Mouse (Mus musculus): ENCODE data around the gene Bak1. TPM values are rescaled to one million over a fixed set of nuclear protein-coding genes. Genes with fewer than 3 reads are reported as not detected.
A peak's percentile ranks its signal among the peaks of the same experiment; 100 is the strongest.

Bak1 gene
- polyA plus RNA-seq, 1 experiment from 2014 or later, result 4.0 TPM

DNA sequence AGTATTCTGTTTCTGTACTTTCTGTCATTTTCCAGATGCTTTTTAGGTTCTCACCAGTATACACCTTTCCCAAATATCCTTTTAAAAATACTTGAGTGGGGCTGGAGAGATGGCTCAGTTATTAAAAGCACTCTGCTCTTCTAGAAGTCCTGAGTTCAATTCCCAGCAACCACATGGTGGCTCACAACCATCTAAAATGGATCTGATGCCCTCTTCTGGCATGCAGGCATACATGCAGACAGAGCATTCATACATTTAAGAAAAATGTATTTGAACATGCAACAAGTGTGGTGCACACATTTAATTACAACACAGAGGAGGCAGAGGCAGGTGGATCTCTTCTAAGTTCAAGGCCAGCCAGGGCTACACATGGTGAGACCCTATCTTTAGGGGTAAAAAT is 53.4 kb downstream of the Bak1 start:
- TF ChIP-seq CTCF (IDR thresholded peaks at IDR 0.05) (peak; percentile 58), EP300 (IDR thresholded peaks at IDR 0.05) (no peak)
- H3K4me3 ChIP-seq (ENCODE audit: low read depth, low read length), result no peak overlapping the region
- no peaks in the 10 kb centered on the region for H3K9me3 ChIP-seq (ENCODE audit: low read length)
- DNase-seq (ENCODE audit: low spot score), result no peak
- no peak for ATAC-seq
- H3K9ac ChIP-seq (replicated peaks; ENCODE audit: low read depth), result no peak overlapping the region
- no peaks in the 10 kb centered on the region for H3K36me3 ChIP-seq (ENCODE audit: insufficient read depth, low read length)
- H3K27ac ChIP-seq (ENCODE audit: low read length), result no peak overlapping the region
- no peaks in the 10 kb centered on the region for H3K27me3 ChIP-seq (replicated peaks; ENCODE audit: insufficient read depth, low read length)
- no peak overlapping the region for H3K4me2 ChIP-seq (replicated peaks; ENCODE audit: low read depth, low read length)
- peaks cover 6% of the 10 kb centered on the region; the same call in 1 of the 2 replicates for H3K4me1 ChIP-seq (ENCODE audit: insufficient read depth, low read depth, low read length)

DNA sequence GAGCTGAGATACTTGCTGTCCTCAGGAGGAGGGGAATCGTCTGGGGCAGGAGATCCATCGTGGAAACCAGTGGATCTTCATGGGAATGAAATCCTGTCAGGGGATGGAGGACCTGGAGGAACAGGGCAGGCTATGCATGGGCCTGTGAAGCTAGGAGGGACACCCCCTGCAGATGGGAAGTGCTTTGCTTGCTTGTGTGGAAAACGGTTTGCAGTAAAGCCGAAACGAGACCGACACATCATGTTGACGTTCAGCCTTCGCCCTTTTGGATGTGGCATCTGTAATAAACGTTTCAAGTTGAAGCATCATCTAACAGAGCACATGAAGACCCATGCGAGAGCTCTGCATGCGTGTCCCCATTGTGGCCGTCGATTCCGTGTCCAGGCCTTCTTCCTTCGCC is 54.3 kb downstream of the Bak1 start:
- H3K36me3 ChIP-seq (ENCODE audit: insufficient read depth, low read length), result no peaks in the 10 kb centered on the region
- DNase-seq (ENCODE audit: low spot score), result no peak
- 89% methylated on average over 15 of the region's 15 CpGs for WGBS
- peaks cover 6% of the 10 kb centered on the region; the same call in 1 of the 2 replicates for H3K4me1 ChIP-seq (ENCODE audit: insufficient read depth, low read depth, low read length)
- H3K9ac ChIP-seq (replicated peaks; ENCODE audit: low read depth), result no peak overlapping the region
- no peak overlapping the region for H3K27ac ChIP-seq (ENCODE audit: low read length)
- no peak overlapping the region for H3K4me2 ChIP-seq (replicated peaks; ENCODE audit: low read depth, low read length)
- no peaks in the 10 kb centered on the region for H3K27me3 ChIP-seq (replicated peaks; ENCODE audit: insufficient read depth, low read length)
- no peak for ATAC-seq
- H3K4me3 ChIP-seq (ENCODE audit: low read depth, low read length), result peak overlapping the region; percentile 93; the same call in 1 of the 2 replicates
- no peak for TF ChIP-seq EP300 (IDR thresholded peaks at IDR 0.05)
- no peak for TF ChIP-seq CTCF (IDR thresholded peaks at IDR 0.05)
- no peaks in the 10 kb centered on the region for H3K9me3 ChIP-seq (ENCODE audit: low read length)

DNA sequence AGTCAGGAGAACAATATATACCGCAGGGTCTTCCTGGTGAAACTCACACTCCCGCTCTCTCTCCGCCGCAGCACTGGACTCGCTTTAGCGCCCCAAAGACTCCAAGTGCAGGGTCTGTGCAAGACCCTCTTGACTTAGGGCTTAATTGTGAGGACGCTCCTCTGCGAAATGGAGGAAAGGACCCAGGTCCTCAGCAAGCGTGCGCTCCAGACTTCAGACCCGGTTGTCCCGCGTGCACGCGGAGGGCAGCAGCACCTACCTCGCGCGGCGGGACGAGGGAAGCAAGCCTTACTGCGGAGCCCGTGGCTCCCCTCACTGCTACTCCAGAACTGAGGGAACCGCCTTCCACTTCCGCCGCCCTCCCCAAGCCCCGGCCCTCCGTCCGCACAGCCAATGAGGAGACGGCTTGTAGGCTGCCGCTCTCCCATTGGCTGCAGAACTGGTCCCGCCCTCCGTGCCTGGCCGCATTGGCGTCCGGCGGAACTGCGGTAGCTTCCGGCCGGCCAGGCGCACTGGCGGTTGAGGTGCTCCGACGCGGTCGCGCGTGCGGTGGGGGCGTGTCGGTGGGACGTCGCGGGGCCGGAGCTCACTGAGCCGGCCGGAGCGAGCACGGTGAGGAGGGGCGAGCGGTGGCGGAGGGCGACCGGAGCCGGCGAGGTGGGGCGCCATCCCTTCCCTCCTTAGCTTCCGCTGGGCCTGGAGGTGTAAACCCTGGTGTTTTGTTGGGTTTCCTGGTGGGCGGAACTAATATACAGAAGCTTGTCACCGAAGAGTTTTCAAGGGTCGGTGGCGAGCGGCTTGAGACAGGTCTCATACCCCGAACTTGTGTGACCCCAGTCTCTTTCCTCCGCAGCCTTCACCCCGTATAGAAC is 55.9 kb downstream of the Bak1 start, which contains the start of gene Zbtb9:
Zbtb9 (plus strand) TSS at position 465 of the 872 bp plus-strand sequence.
- no peaks in the 10 kb centered on the region for H3K36me3 ChIP-seq (ENCODE audit: insufficient read depth, low read length)
- ATAC-seq (peak; percentile 100), DNase-seq (ENCODE audit: low spot score) (peak; percentile 98)
- peak within 1 kb of the TSS; percentile 90 for H3K27ac ChIP-seq (ENCODE audit: low read length)
- peak within 1 kb of the TSS; percentile 58 for H3K9ac ChIP-seq (replicated peaks; ENCODE audit: low read depth)
- H3K4me3 ChIP-seq (ENCODE audit: low read depth, low read length), result peak within 1 kb of the TSS; percentile 93
- H3K4me1 ChIP-seq (ENCODE audit: insufficient read depth, low read depth, low read length), result peaks cover 6% of the 10 kb centered on the region; the same call in 1 of the 2 replicates
- no peaks in the 10 kb centered on the region for H3K27me3 ChIP-seq (replicated peaks; ENCODE audit: insufficient read depth, low read length)
- peak within 1 kb of the TSS; percentile 74 for H3K4me2 ChIP-seq (replicated peaks; ENCODE audit: low read depth, low read length)
- TF ChIP-seq CTCF (IDR thresholded peaks at IDR 0.05) (no peak), EP300 (IDR thresholded peaks at IDR 0.05) (no peak)
- under 1% methylated on average over 60 of the region's 75 CpGs for WGBS
- no peaks in the 10 kb centered on the region for H3K9me3 ChIP-seq (ENCODE audit: low read length)

DNA sequence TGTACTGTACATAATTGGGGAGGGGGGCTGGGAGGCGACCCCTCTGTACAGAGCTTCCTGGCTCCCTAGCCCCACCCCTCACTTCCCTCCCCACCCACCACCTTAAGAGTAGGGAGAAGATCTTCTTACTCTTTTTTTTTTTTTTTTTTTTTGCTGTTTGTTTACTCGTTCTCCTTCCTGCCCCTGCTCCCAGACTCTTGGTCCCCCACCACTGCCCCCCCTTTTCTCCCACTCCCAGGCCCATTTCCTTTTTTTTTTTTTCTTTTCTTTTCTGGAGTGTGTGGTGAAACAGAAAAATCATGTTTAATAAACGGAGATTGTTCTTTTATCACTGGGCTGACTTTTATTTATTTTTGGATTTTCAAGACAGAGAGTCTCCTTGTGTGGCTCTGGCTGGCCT is 56.7 kb downstream of the Bak1 start:
- no peaks in the 10 kb centered on the region for H3K9me3 ChIP-seq (ENCODE audit: low read length)

DNA sequence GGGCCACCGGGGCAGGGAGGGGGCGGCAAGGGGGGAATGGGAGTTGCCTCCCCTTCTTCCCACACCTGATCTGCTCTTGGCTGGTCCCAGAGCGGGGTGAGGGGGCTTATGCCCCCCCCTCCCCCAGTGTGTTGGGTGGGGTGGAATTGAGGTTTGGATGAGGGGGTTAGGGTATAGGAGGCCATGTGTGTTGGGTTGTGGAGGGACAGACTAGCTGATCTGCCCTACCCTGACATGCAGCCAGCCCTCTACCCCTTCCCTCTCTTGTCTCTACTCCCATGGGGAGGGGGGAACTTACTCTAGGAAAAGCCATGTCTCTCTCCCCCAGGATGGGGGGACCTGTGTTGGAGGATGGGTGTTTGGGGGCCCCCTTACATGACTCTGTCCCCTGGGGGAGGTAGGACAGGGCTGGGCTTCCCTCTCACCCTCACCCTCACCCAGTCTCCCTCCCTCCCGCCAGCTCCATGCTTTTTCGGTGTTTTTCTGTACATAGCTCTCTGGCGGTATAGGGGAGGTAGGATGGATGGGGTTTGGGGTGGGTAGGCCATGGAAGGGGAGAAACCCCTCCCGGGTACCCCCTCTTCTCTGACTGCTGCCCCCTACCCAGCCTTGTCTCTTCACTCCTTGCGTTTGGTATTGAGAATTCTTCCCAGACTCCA is 57.4 kb downstream of the Bak1 start:
- H3K4me1 ChIP-seq (ENCODE audit: insufficient read depth, low read depth, low read length), result peaks cover 6% of the 10 kb centered on the region; the same call in 1 of the 2 replicates
- H3K9me3 ChIP-seq (ENCODE audit: low read length), result no peaks in the 10 kb centered on the region
- ATAC-seq, result no peak
- TF ChIP-seq EP300 (IDR thresholded peaks at IDR 0.05) (no peak), CTCF (IDR thresholded peaks at IDR 0.05) (no peak)
- H3K4me3 ChIP-seq (ENCODE audit: low read depth, low read length), result no peak overlapping the region
- H3K4me2 ChIP-seq (replicated peaks; ENCODE audit: low read depth, low read length), result peak overlapping the region; percentile 74
- no peak overlapping the region; the same call in 1 of the 2 replicates for H3K9ac ChIP-seq (replicated peaks; ENCODE audit: low read depth)
- H3K27me3 ChIP-seq (replicated peaks; ENCODE audit: insufficient read depth, low read length), result no peaks in the 10 kb centered on the region
- 0 out of 2 replicates have a peak, but pooled peaks cover 3% of the 10 kb centered on the region for H3K36me3 ChIP-seq (ENCODE audit: insufficient read depth, low read length)
- no peak for DNase-seq (ENCODE audit: low spot score)
- WGBS, result 54% methylated on average over 7 of the region's 8 CpGs
- H3K27ac ChIP-seq (ENCODE audit: low read length), result peak overlapping the region; percentile 11; the same call in 1 of the 2 replicates

More for the DNA sequence above, 56.7 kb downstream of the Bak1 start:
- ATAC-seq (no peak), DNase-seq (ENCODE audit: low spot score) (no peak)
- Histone ChIP-seq H3K27ac (ENCODE audit: low read length) (peak overlapping the region; percentile 90), H3K9ac (replicated peaks; ENCODE audit: low read depth) (peak overlapping the region; percentile 58), H3K27me3 (replicated peaks; ENCODE audit: insufficient read depth, low read length) (no peaks in the 10 kb centered on the region), H3K4me3 (ENCODE audit: low read depth, low read length) (peak overlapping the region; percentile 93), H3K36me3 (ENCODE audit: insufficient read depth, low read length) (0 out of 2 replicates have a peak, but pooled peaks cover 3% of the 10 kb centered on the region), H3K4me1 (ENCODE audit: insufficient read depth, low read depth, low read length) (peaks cover 6% of the 10 kb centered on the region; the same call in 1 of the 2 replicates), H3K4me2 (replicated peaks; ENCODE audit: low read depth, low read length) (peak overlapping the region; percentile 74)
- WGBS, result 0% methylated on average over 3 of the region's 3 CpGs
- TF ChIP-seq EP300 (IDR thresholded peaks at IDR 0.05) (no peak), CTCF (IDR thresholded peaks at IDR 0.05) (no peak)

DNA sequence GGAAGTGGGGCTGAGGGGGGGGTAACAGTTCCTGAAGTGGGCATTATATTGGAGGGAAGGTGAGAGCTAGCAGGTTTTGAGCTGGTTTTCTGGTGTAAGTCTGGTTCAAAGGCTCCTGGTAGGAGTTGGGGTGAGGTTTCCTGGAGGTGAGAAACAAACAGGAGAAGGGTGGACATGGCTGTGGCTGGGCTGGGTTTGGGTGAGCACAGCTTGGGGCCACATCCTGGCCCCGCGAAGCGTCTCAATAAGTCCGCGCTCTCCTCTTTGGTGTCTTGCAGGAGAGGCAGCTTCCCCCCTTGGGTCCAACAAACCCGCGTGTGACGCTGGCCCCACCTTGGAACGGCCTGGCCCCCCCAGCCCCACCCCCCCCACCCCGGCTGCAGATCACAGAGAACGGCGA is 58.6 kb downstream of the Bak1 start:
- Histone ChIP-seq H3K36me3 (ENCODE audit: insufficient read depth, low read length) (0 out of 2 replicates have a peak, but pooled peaks cover 3% of the 10 kb centered on the region), H3K4me1 (ENCODE audit: insufficient read depth, low read depth, low read length) (peaks cover 6% of the 10 kb centered on the region; the same call in 1 of the 2 replicates), H3K4me3 (ENCODE audit: low read depth, low read length) (no peak overlapping the region), H3K9me3 (ENCODE audit: low read length) (no peaks in the 10 kb centered on the region), H3K27me3 (replicated peaks; ENCODE audit: insufficient read depth, low read length) (no peaks in the 10 kb centered on the region), H3K27ac (ENCODE audit: low read length) (no peak overlapping the region), H3K4me2 (replicated peaks; ENCODE audit: low read depth, low read length) (no peak overlapping the region), H3K9ac (replicated peaks; ENCODE audit: low read depth) (no peak overlapping the region)
- ATAC-seq (no peak), DNase-seq (ENCODE audit: low spot score) (no peak)
- TF ChIP-seq EP300 (IDR thresholded peaks at IDR 0.05), result no peak
- TF ChIP-seq CTCF (IDR thresholded peaks at IDR 0.05), result no peak
- 52% methylated on average over 5 of the region's 12 CpGs for WGBS

Other genes with a start within 250 kb of the Bak1 start
- gene Bnip1, start 247.9 kb downstream of the Bak1 start, polyA plus RNA-seq (2015; fragmentation: Nextera tagmentation; extraction: Ambion mirVana), result 22.6 and 23.7 TPM in 2 replicates
- 0.38 and 1.2 TPM in 2 replicates for gene Nkx2-5, start 184.0 kb downstream of the Bak1 start, polyA plus RNA-seq (2015; fragmentation: Nextera tagmentation; extraction: Ambion mirVana)
- gene Kifc5b, start 111.9 kb downstream of the Bak1 start, polyA plus RNA-seq (2015; fragmentation: Nextera tagmentation; extraction: Ambion mirVana), result 0.35 and 0.44 TPM in 2 replicates
- 15.2 and 16.2 TPM in 2 replicates for gene Phf1, start 96.0 kb downstream of the Bak1 start, polyA plus RNA-seq (2015; fragmentation: Nextera tagmentation; extraction: Ambion mirVana)
- gene Cuta, start 89.4 kb downstream of the Bak1 start, polyA plus RNA-seq (2015; fragmentation: Nextera tagmentation; extraction: Ambion mirVana), result 179 and 180 TPM in 2 replicates
- 1.0 and 1.4 TPM in 2 replicates for gene Syngap1, start 87.8 kb downstream of the Bak1 start, polyA plus RNA-seq (2015; fragmentation: Nextera tagmentation; extraction: Ambion mirVana)
- gene Zbtb9, start 55.8 kb downstream of the Bak1 start, polyA plus RNA-seq (2015; fragmentation: Nextera tagmentation; extraction: Ambion mirVana), result 9.3 and 9.9 TPM in 2 replicates
- 3.6 and 3.9 TPM in 2 replicates for gene Itpr3, start 28.3 kb upstream of the Bak1 start, polyA plus RNA-seq (2015; fragmentation: Nextera tagmentation; extraction: Ambion mirVana)
- gene Uqcc2, start 104.9 kb upstream of the Bak1 start, polyA plus RNA-seq (2015; fragmentation: Nextera tagmentation; extraction: Ambion mirVana), result 155 and 176 TPM in 2 replicates
- 0.75 and 0.91 TPM in 2 replicates for gene Ip6k3, start 138.8 kb upstream of the Bak1 start, polyA plus RNA-seq (2015; fragmentation: Nextera tagmentation; extraction: Ambion mirVana)
- gene Lemd2, start 175.5 kb upstream of the Bak1 start, polyA plus RNA-seq (2015; fragmentation: Nextera tagmentation; extraction: Ambion mirVana), result 13.2 and 13.9 TPM in 2 replicates